Mouse (Mus musculus): ENCODE measurements around the gene Hbb-y.
"Not testable (repeated sequence)": the region's sequence is repeated elsewhere in the genome, so short reads cannot be mapped to it uniquely, and the experiment has no call there.

Hbb-y gene

GRCm38 (mm10) chr7:103853090-103853489 is at the start of gene Hbb-y:
Gene Hbb-y (minus strand): TSS chr7:103853216.
- DNase-seq, result no peak

GRCm38 (mm10) chr7:103894385-103894784 is 41.4 kb upstream of the Hbb-y start, which contains the start of gene Olfr64:
Gene Olfr64 (minus strand): TSS chr7:103894485.
- DNase-seq, result no peak

GRCm38 (mm10) chr7:103886152-103886551 is 33.1 kb upstream of the Hbb-y start, which contains the start of gene Olfr66:
Gene Olfr66 (minus strand): TSS chr7:103886252.
- no peak for DNase-seq

- DNase-seq, result no peak
Measured at GRCm38 (mm10) chr7:103877093-103877492, 24.1 kb upstream of the Hbb-y start.

- no peak for DNase-seq
Measured at GRCm38 (mm10) chr7:103874451-103874850, 21.4 kb upstream of the Hbb-y start.

- no peak for DNase-seq
Measured at GRCm38 (mm10) chr7:103873064-103873463, 20.0 kb upstream of the Hbb-y start.

GRCm38 (mm10) chr7:103870667-103871066 is 17.7 kb upstream of the Hbb-y start:
- DNase-seq, result no peak

- DNase-seq, result no peak
Measured at GRCm38 (mm10) chr7:103865716-103866115, 12.7 kb upstream of the Hbb-y start.

GRCm38 (mm10) chr7:103861531-103861930 is 8.5 kb upstream of the Hbb-y start:
- no peak for DNase-seq

GRCm38 (mm10) chr7:103860855-103861254 is 7.8 kb upstream of the Hbb-y start:
- no peak for DNase-seq

- DNase-seq, result no peak
Measured at GRCm38 (mm10) chr7:103859076-103859475, 6.1 kb upstream of the Hbb-y start.

- no peak for DNase-seq
Measured at GRCm38 (mm10) chr7:103854669-103855068, 1.7 kb upstream of the Hbb-y start.

GRCm38 (mm10) chr7:103844525-103845325 is 8.3 kb downstream of the Hbb-y start:
- DNase-seq, result no peak

GRCm38 (mm10) chr7:103843034-103843433 is 10.0 kb downstream of the Hbb-y start, which contains the start of gene Hbb-bh1:
Gene Hbb-bh1 (minus strand): TSS chr7:103843164.
- DNase-seq, result no peak

GRCm38 (mm10) chr7:103840268-103840667 is 12.7 kb downstream of the Hbb-y start, which contains the start of gene Hbb-bh2:
Gene Hbb-bh2 (minus strand): TSS chr7:103840520.
- DNase-seq, result no peak

- no peak for DNase-seq
Measured at GRCm38 (mm10) chr7:103827808-103828207, 25.2 kb downstream of the Hbb-y start, which contains the start of gene Hbb-bs. Gene Hbb-bs (minus strand): TSS chr7:103828096.

GRCm38 (mm10) chr7:103827139-103827538 is 25.9 kb downstream of the Hbb-y start:
- DNase-seq, result not testable (repeated sequence)

GRCm38 (mm10) chr7:103826255-103826887 is 26.6 kb downstream of the Hbb-y start:
- no peak for DNase-seq

- no peak for DNase-seq
Measured at GRCm38 (mm10) chr7:103825536-103826254, 27.3 kb downstream of the Hbb-y start.

GRCm38 (mm10) chr7:103824597-103824996 is 28.4 kb downstream of the Hbb-y start:
- DNase-seq, result no peak

GRCm38 (mm10) chr7:103815085-103815484 is 37.9 kb downstream of the Hbb-y start:
- DNase-seq, result not testable (repeated sequence)

- no peak for DNase-seq
Measured at GRCm38 (mm10) chr7:103813766-103814165, 39.2 kb downstream of the Hbb-y start, which contains the start of gene Hbb-bt. Gene Hbb-bt (minus strand): TSS chr7:103813996.

GRCm38 (mm10) chr7:103813152-103813551 is 39.9 kb downstream of the Hbb-y start:
- not testable (repeated sequence) for DNase-seq
